Mouse (Mus musculus): Measurements from ENCODE around the gene Calu. TPM values are rescaled to one million over a fixed set of nuclear protein-coding genes. Genes with fewer than 3 reads are reported as not detected.

Calu gene
- polyA plus RNA-seq, 1 experiment from 2014 or later, result 181 TPM

- no peaks in the 10 kb centered on the region for H3K4me1 ChIP-seq (ENCODE audit: control insufficient read depth, insufficient read depth, low read length)
- no peak overlapping the region for H3K4me2 ChIP-seq (ENCODE audit: low read length)
- no peak for ATAC-seq (ENCODE audit: low FRiP score, low TSS enrichment)
- no peak for DNase-seq
- no peak overlapping the region for H3K27ac ChIP-seq (replicated peaks; ENCODE audit: low read depth, low read length)
- no peak overlapping the region for H3K4me3 ChIP-seq (replicated peaks; ENCODE audit: low read depth, low read length)
- no peak overlapping the region for H3K9ac ChIP-seq (replicated peaks; ENCODE audit: low read length)
- peaks cover 18% of the 10 kb centered on the region for H3K36me3 ChIP-seq (ENCODE audit: control insufficient read depth, insufficient read depth, low read length)
- H3K27me3 ChIP-seq (ENCODE audit: control insufficient read depth, insufficient read depth, low read length), result no peaks in the 10 kb centered on the region
- WGBS, result 94% methylated on average over 2 of the region's 2 CpGs
- no peaks in the 10 kb centered on the region for H3K9me3 ChIP-seq (ENCODE audit: control insufficient read depth, low read length)
Observed at GRCm38 (mm10) chr6:29420596-29420995, 72.7 kb downstream of the Calu start.

GRCm38 (mm10) chr6:29425118-29425517, 77.2 kb downstream of the Calu start:
- Histone ChIP-seq H3K4me1 (ENCODE audit: control insufficient read depth, insufficient read depth, low read length) (no peaks in the 10 kb centered on the region), H3K4me3 (replicated peaks; ENCODE audit: low read depth, low read length) (no peak overlapping the region), H3K4me2 (ENCODE audit: low read length) (no peak overlapping the region), H3K27ac (replicated peaks; ENCODE audit: low read depth, low read length) (no peak overlapping the region), H3K9ac (replicated peaks; ENCODE audit: low read length) (no peak overlapping the region), H3K9me3 (ENCODE audit: control insufficient read depth, low read length) (no peaks in the 10 kb centered on the region), H3K27me3 (ENCODE audit: control insufficient read depth, insufficient read depth, low read length) (no peaks in the 10 kb centered on the region), H3K36me3 (ENCODE audit: control insufficient read depth, insufficient read depth, low read length) (no peaks in the 10 kb centered on the region)
- 81% methylated on average over 8 of the region's 8 CpGs for WGBS
- ATAC-seq (ENCODE audit: low FRiP score, low TSS enrichment), result no peak
- DNase-seq, result no peak

GRCm38 (mm10) chr6:29426331-29426730, 78.5 kb downstream of the Calu start:
- DNase-seq, result no peak
- Histone ChIP-seq H3K4me2 (ENCODE audit: low read length) (no peak overlapping the region), H3K36me3 (ENCODE audit: control insufficient read depth, insufficient read depth, low read length) (no peaks in the 10 kb centered on the region), H3K9me3 (ENCODE audit: control insufficient read depth, low read length) (no peaks in the 10 kb centered on the region), H3K4me3 (replicated peaks; ENCODE audit: low read depth, low read length) (no peak overlapping the region), H3K4me1 (ENCODE audit: control insufficient read depth, insufficient read depth, low read length) (no peaks in the 10 kb centered on the region), H3K9ac (replicated peaks; ENCODE audit: low read length) (no peak overlapping the region), H3K27ac (replicated peaks; ENCODE audit: low read depth, low read length) (no peak overlapping the region), H3K27me3 (ENCODE audit: control insufficient read depth, insufficient read depth, low read length) (peaks cover under 1% of the 10 kb centered on the region; the same call in 1 of the 2 replicates)
- ATAC-seq (ENCODE audit: low FRiP score, low TSS enrichment), result no peak
- WGBS, result 83% methylated on average over 6 of the region's 6 CpGs

Small RNA genes within 50 kb of the gene (microRNA-seq; reads per million reads assigned to microRNA genes)
- not detected for gene Gm26220
- not detected for gene Gm44354

Other genes with a start within 250 kb of the Calu start
- gene Rbm28, start 183.1 kb upstream of the Calu start, polyA plus RNA-seq (2014; fragmentation: Nextera tagmentation; extraction: Ambion mirVana), result 36.9 and 47.6 TPM in 2 replicates
- 6.2 and 7.5 TPM in 2 replicates for gene Prrt4, start 168.5 kb upstream of the Calu start, polyA plus RNA-seq (2014; fragmentation: Nextera tagmentation; extraction: Ambion mirVana)
- 48.3 and 48.5 TPM in 2 replicates for gene Impdh1, start 131.7 kb upstream of the Calu start, polyA plus RNA-seq (2014; fragmentation: Nextera tagmentation; extraction: Ambion mirVana)
- 35.2 and 35.9 TPM in 2 replicates for gene Hilpda, start 75.6 kb upstream of the Calu start, polyA plus RNA-seq (2014; fragmentation: Nextera tagmentation; extraction: Ambion mirVana)
- gene Fam71f2, start 68.5 kb upstream of the Calu start, polyA plus RNA-seq (2014; fragmentation: Nextera tagmentation; extraction: Ambion mirVana), result 0.36 and 0.59 TPM in 2 replicates
- not detected in 2 replicates for gene Fam71f1, start 28.9 kb upstream of the Calu start, polyA plus RNA-seq (2014; fragmentation: Nextera tagmentation; extraction: Ambion mirVana)
- gene Opn1sw, start 40.4 kb downstream of the Calu start, polyA plus RNA-seq (2014; fragmentation: Nextera tagmentation; extraction: Ambion mirVana), result 0.31 and 0.36 TPM in 2 replicates
- 30.6 and 33.5 TPM in 2 replicates for gene Ccdc136, start 48.2 kb downstream of the Calu start, polyA plus RNA-seq (2014; fragmentation: Nextera tagmentation; extraction: Ambion mirVana)
- gene Flnc, start 85.2 kb downstream of the Calu start, polyA plus RNA-seq (2014; fragmentation: Nextera tagmentation; extraction: Ambion mirVana), result 1.6 and 4.0 TPM in 2 replicates
- gene Atp6v1f, start 119.6 kb downstream of the Calu start, polyA plus RNA-seq (2014; fragmentation: Nextera tagmentation; extraction: Ambion mirVana), result 318 and 408 TPM in 2 replicates
- gene Atp6v1fnb, start 123.4 kb downstream of the Calu start, polyA plus RNA-seq (2014; fragmentation: Nextera tagmentation; extraction: Ambion mirVana), result 0.84 TPM in 1 of 2 replicates, not detected in the other
- 11.6 and 12.1 TPM in 2 replicates for gene Kcp, start 159.9 kb downstream of the Calu start, polyA plus RNA-seq (2014; fragmentation: Nextera tagmentation; extraction: Ambion mirVana)
- 1.1 and 1.9 TPM in 2 replicates for gene Irf5, start 178.6 kb downstream of the Calu start, polyA plus RNA-seq (2014; fragmentation: Nextera tagmentation; extraction: Ambion mirVana)

Data from midbrain, embryonic 14.5 days (tissue).